23 mouse cellular contexts compared by ENCODE assay signal in the genomic region with DNA sequence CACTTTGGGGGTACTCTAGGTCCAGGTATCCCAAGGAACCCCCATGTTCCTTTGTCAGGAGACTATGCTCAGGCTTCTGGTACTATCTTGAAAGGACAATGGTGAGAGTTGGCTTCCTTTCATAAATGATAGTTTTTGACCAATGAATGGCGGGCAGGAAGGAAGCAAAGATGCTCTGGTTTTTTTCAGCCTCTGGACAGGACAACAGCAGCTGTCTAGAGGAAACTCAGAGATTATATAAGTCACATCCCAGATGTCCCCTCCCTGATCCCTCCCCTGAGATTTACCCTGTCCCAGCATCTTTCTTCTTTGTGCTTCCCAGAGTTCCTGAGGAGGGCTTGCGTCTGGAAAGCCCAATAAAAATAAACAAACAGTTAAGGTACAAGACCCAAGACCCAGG.
DNase-seq lines count a peak whose midpoint lies in the region; ATAC-seq and TF ChIP-seq lines count a peak whose summit lies in the region.
"Had no signal": no experiment of that assay in that cellular context is flagged by ENCODE, and none has a peak within 500 bp of the region (broad histone marks: within the 10 kb centered on the region; RNA-seq: fewer than 3 reads in every experiment).

No protein-coding gene starts in this region.

- H3K27me3 ChIP-seq in heart, embryonic 11.5 days (ENCODE audit: control insufficient read depth, insufficient read depth, low read length), result no peaks in the 10 kb centered on the region
- no peaks in the 10 kb centered on the region for H3K27me3 ChIP-seq in kidney, adult 2 months (replicated peaks; ENCODE audit: control insufficient read depth, insufficient read depth, low read length)
- no peaks in the 10 kb centered on the region for H3K27me3 ChIP-seq in lung, postnatal 0 days (replicated peaks; ENCODE audit: insufficient read depth, low read length)
- H3K27me3 ChIP-seq in heart, postnatal 0 days (ENCODE audit: control insufficient read depth, insufficient read depth, low read length), result no peaks in the 10 kb centered on the region
- H3K27me3 ChIP-seq in midbrain, embryonic 13.5 days, result peaks cover 29% of the 10 kb centered on the region
- H3K27me3 ChIP-seq: liver, embryonic 15.5 days; neural tube, embryonic 13.5 days had no signal

- TF ChIP-seq POLR2A in kidney, adult 2 months (IDR thresholded peaks at IDR 0.05; ENCODE audit: low read depth, low read length), result no peak

- no peak overlapping the region for H3K27ac ChIP-seq in heart, embryonic 11.5 days (ENCODE audit: low read depth, low read length)
- peak overlapping the region; percentile 47; the same call in 1 of the 2 replicates for H3K27ac ChIP-seq in kidney, adult 2 months (ENCODE audit: insufficient read depth, low read depth, low read length)
- H3K27ac ChIP-seq in lung, postnatal 0 days (ENCODE audit: low read length), result no peak overlapping the region
- H3K27ac ChIP-seq in heart, postnatal 0 days (ENCODE audit: low read depth), result peak overlapping the region; percentile 94
- no peak overlapping the region for H3K27ac ChIP-seq in midbrain, embryonic 13.5 days
- H3K27ac ChIP-seq: embryonic facial prominence, embryonic 15.5 days; hindbrain, embryonic 14.5 days; left cerebral cortex, adult 2 months; liver, embryonic 15.5 days; macrophage; neural tube, embryonic 13.5 days had no signal

- no peak for TF ChIP-seq EP300 in lung, postnatal 0 days (IDR thresholded peaks at IDR 0.05)
- peak; percentile 40; the same call in 1 of the 2 replicates for TF ChIP-seq EP300 in heart, postnatal 0 days (IDR thresholded peaks at IDR 0.05; ENCODE audit: low read depth)

- no peaks in the 10 kb centered on the region for H3K36me3 ChIP-seq in heart, embryonic 11.5 days (ENCODE audit: control insufficient read depth, insufficient read depth, low read length)
- H3K36me3 ChIP-seq in kidney, adult 2 months (ENCODE audit: control insufficient read depth, insufficient read depth, low read length), result no peaks in the 10 kb centered on the region
- H3K36me3 ChIP-seq in lung, postnatal 0 days (ENCODE audit: insufficient read depth, low read length), result no peaks in the 10 kb centered on the region
- no peaks in the 10 kb centered on the region for H3K36me3 ChIP-seq in heart, postnatal 0 days (replicated peaks; ENCODE audit: control insufficient read depth, insufficient read depth, low read length)
- no peaks in the 10 kb centered on the region for H3K36me3 ChIP-seq in midbrain, embryonic 13.5 days
- H3K36me3 ChIP-seq: embryonic facial prominence, embryonic 15.5 days; liver, embryonic 15.5 days; neural tube, embryonic 13.5 days had no signal

- TF ChIP-seq CTCF in kidney, adult 2 months (conservative IDR thresholded peaks at IDR 0.05; ENCODE audit: insufficient read depth, insufficient read length, low read depth, low read length), result no peak
- TF ChIP-seq CTCF in lung, postnatal 0 days (IDR thresholded peaks at IDR 0.05), result no peak
- no peak for TF ChIP-seq CTCF in heart, postnatal 0 days (IDR thresholded peaks at IDR 0.05; ENCODE audit: low read depth)

- no peak overlapping the region for H3K4me3 ChIP-seq in heart, embryonic 11.5 days (ENCODE audit: low read depth, low read length)
- H3K4me3 ChIP-seq in kidney, adult 2 months (ENCODE audit: insufficient read depth, low read depth, low read length), result no peak overlapping the region
- H3K4me3 ChIP-seq in lung, postnatal 0 days (ENCODE audit: low read depth, low read length), result no peak overlapping the region
- H3K4me3 ChIP-seq in heart, postnatal 0 days (ENCODE audit: low read depth, low read length), result no peak overlapping the region
- H3K4me3 ChIP-seq in midbrain, embryonic 13.5 days (replicated peaks), result no peak overlapping the region
- H3K4me3 ChIP-seq: embryonic facial prominence, embryonic 15.5 days; left cerebral cortex, adult 2 months; liver, embryonic 15.5 days; myocyte; neural tube, embryonic 13.5 days had no signal

- no peak for ATAC-seq in heart, embryonic 11.5 days (replicated peaks; ENCODE audit: insufficient number of reproducible peaks, low FRiP score, low TSS enrichment)
- ATAC-seq in lung, postnatal 0 days, result no peak
- ATAC-seq in heart, postnatal 0 days (ENCODE audit: insufficient read depth, low read depth), result peak; percentile 65
- ATAC-seq in midbrain, embryonic 13.5 days, result no peak
- ATAC-seq: forebrain, embryonic 14.5 days; inflammation-experienced regulatory T-cells, adult 6 months; midbrain, embryonic 16.5 days had no signal

- peaks cover 39% of the 10 kb centered on the region for H3K4me1 ChIP-seq in heart, embryonic 11.5 days (ENCODE audit: control insufficient read depth, insufficient read depth, low read length)
- H3K4me1 ChIP-seq in kidney, adult 2 months (ENCODE audit: control insufficient read depth, insufficient read depth, low read length), result peaks cover 27% of the 10 kb centered on the region; the same call in 1 of the 2 replicates
- peaks cover 16% of the 10 kb centered on the region for H3K4me1 ChIP-seq in lung, postnatal 0 days (ENCODE audit: insufficient read depth, low read depth, low read length)
- H3K4me1 ChIP-seq in heart, postnatal 0 days (ENCODE audit: control insufficient read depth, insufficient read depth), result peaks cover 41% of the 10 kb centered on the region
- peaks cover 2% of the 10 kb centered on the region for H3K4me1 ChIP-seq in midbrain, embryonic 13.5 days (replicated peaks)

- H3K9ac ChIP-seq in heart, embryonic 11.5 days (ENCODE audit: low read depth, low read length), result no peak overlapping the region
- no peak overlapping the region for H3K9ac ChIP-seq in lung, postnatal 0 days (replicated peaks; ENCODE audit: low read depth)
- H3K9ac ChIP-seq in heart, postnatal 0 days (replicated peaks; ENCODE audit: low read depth, low read length), result no peak overlapping the region
- no peak overlapping the region for H3K9ac ChIP-seq in midbrain, embryonic 13.5 days (replicated peaks)
- H3K9ac ChIP-seq: embryonic facial prominence, embryonic 15.5 days; hindbrain, embryonic 14.5 days; liver, embryonic 15.5 days; neural tube, embryonic 13.5 days had no signal

- H3K9me3 ChIP-seq in heart, embryonic 11.5 days (replicated peaks; ENCODE audit: control insufficient read depth, low read length), result no peaks in the 10 kb centered on the region
- no peaks in the 10 kb centered on the region for H3K9me3 ChIP-seq in lung, postnatal 0 days (ENCODE audit: low read length)
- H3K9me3 ChIP-seq in heart, postnatal 0 days (replicated peaks; ENCODE audit: control insufficient read depth, low read length), result no peaks in the 10 kb centered on the region
- no peaks in the 10 kb centered on the region for H3K9me3 ChIP-seq in midbrain, embryonic 13.5 days
- H3K9me3 ChIP-seq: embryonic facial prominence, embryonic 15.5 days; liver, embryonic 15.5 days; neural tube, embryonic 13.5 days had no signal

- DNase-seq in heart, adult 11 months, result peak; percentile 98
- peak; percentile 40 for DNase-seq in kidney, adult 2 months
- no peak for DNase-seq in kidney, adult 18-20 months
- DNase-seq in lung, postnatal 0 days (ENCODE audit: low spot score), result peak; percentile 23
- no peak for DNase-seq in lung, postnatal 36 days
- peak; percentile 76 for DNase-seq in heart, postnatal 0 days (ENCODE audit: low spot score)
- DNase-seq: adrenal gland, postnatal 10 days; cerebellum, adult 9-10 months; retina, postnatal 1 day; right cerebral cortex, postnatal 25 days; spleen, adult 18-20 months had no signal

- no peak overlapping the region for H3K4me2 ChIP-seq in heart, embryonic 11.5 days
- H3K4me2 ChIP-seq in lung, postnatal 0 days (replicated peaks; ENCODE audit: low read depth, low read length), result no peak overlapping the region
- H3K4me2 ChIP-seq in heart, postnatal 0 days (ENCODE audit: low read depth, low read length), result no peak overlapping the region
- no peak overlapping the region for H3K4me2 ChIP-seq in midbrain, embryonic 13.5 days (replicated peaks)
- H3K4me2 ChIP-seq: embryonic facial prominence, embryonic 15.5 days; hindbrain, embryonic 14.5 days; liver, embryonic 15.5 days; neural tube, embryonic 13.5 days had no signal

- WGBS in heart, embryonic 11.5 days (ENCODE audit: insufficient replicate concordance), result 52% methylated on average over 2 of the region's 2 CpGs
- WGBS in kidney, adult 2 months, result 82% methylated on average over 2 of the region's 2 CpGs
- 54% methylated on average over 2 of the region's 2 CpGs for WGBS in lung, postnatal 0 days
- 58% methylated on average over 2 of the region's 2 CpGs for WGBS in heart, postnatal 0 days
- WGBS in midbrain, embryonic 13.5 days, result 93% methylated on average over 2 of the region's 2 CpGs

Comparison
In these comparisons a context has a peak if more than half of its experiments do, and no peak if none do; other contexts are left out.
1. DNase-seq: peak in heart, adult 11 months (single experiment), kidney, adult 2 months (single experiment), lung, postnatal 0 days (single experiment) and heart, postnatal 0 days (single experiment); none in kidney, adult 18-20 months (single experiment) and lung, postnatal 36 days (single experiment).
2. H3K27ac ChIP-seq: peak in kidney, adult 2 months (single experiment) and heart, postnatal 0 days (single experiment); none in heart, embryonic 11.5 days (single experiment), lung, postnatal 0 days (single experiment) and midbrain, embryonic 13.5 days (single experiment).